ENCODE assay signal across 27 mouse cellular contexts in genomic region chr13:90925191-90925590, GRCm38 (mm10). TPM values are rescaled to one million over a fixed set of nuclear protein-coding genes. Genes with fewer than 3 reads are reported as not detected.
DNase-seq lines count a peak whose midpoint lies in the region; ATAC-seq and TF ChIP-seq lines count a peak whose summit lies in the region.
"Had no signal": no experiment of that assay in that cellular context is flagged by ENCODE, and none has a peak within 500 bp of the region (broad histone marks: within the 10 kb centered on the region; RNA-seq: fewer than 3 reads in every experiment).

No protein-coding gene starts in this region.

- H3K4me3 ChIP-seq in liver, embryonic 11.5 days (ENCODE audit: low read depth, low read length) = no peak overlapping the region
- H3K4me3 ChIP-seq in liver, postnatal 0 days (ENCODE audit: low read depth, low read length) = no peak overlapping the region
- peak overlapping the region; percentile 10; the same call in 1 of the 2 replicates for H3K4me3 ChIP-seq in ES-Bruce4 (ENCODE audit: low read depth, low read length)
- no peak overlapping the region for H3K4me3 ChIP-seq in lung, adult 2 months (replicated peaks; ENCODE audit: extremely low read depth, low read depth, low read length)
- H3K4me3 ChIP-seq: embryonic facial prominence, embryonic 13.5 days; gastrocnemius, adult 2 months; hindbrain, embryonic 12.5 days; left cerebral cortex, adult 2 months; limb, embryonic 12.5 days; midbrain, embryonic 13.5 days had no signal

- H3K27ac ChIP-seq in liver, embryonic 11.5 days (ENCODE audit: low read depth, low read length) = no peak overlapping the region
- no peak overlapping the region for H3K27ac ChIP-seq in liver, postnatal 0 days (ENCODE audit: low read depth)
- H3K27ac ChIP-seq in ES-Bruce4 (ENCODE audit: insufficient read depth, low read length) = peak overlapping the region; percentile 86
- H3K27ac ChIP-seq: embryonic facial prominence, embryonic 13.5 days; gastrocnemius, adult 2 months; hindbrain, embryonic 12.5 days; hindbrain, postnatal 0 days; left cerebral cortex, adult 2 months; limb, embryonic 12.5 days; liver, embryonic 14.5 days; midbrain, embryonic 13.5 days had no signal

- DNase-seq in liver, embryonic 11.5 days (ENCODE audit: low spot score) = no peak
- no peak for DNase-seq in liver, postnatal 0 days
- peak; percentile 80 for DNase-seq in R1 (ENCODE audit: low read depth, low spot score)
- DNase-seq in naive thymus-derived CD4-positive, alpha-beta T cell, adult 2 months (ENCODE audit: low read depth) = peak; percentile 9
- DNase-seq in gastrocnemius, postnatal 25 days = no peak
- DNase-seq in lung, adult 2 months = no peak
- DNase-seq: adrenal gland, postnatal 10 days; cerebellum, adult 9-10 months; cerebellum, postnatal 36 days; gastrocnemius, adult 2 months; heart, postnatal 14 days; kidney, adult 11 months; kidney, postnatal 14 days; lung, postnatal 36 days had no signal

- TF ChIP-seq CTCF in liver, postnatal 0 days (IDR thresholded peaks at IDR 0.05; ENCODE audit: low read depth) = no peak
- no peak for TF ChIP-seq CTCF in ES-Bruce4 (IDR thresholded peaks at IDR 0.05; ENCODE audit: low read depth, low read length)
- no peak for TF ChIP-seq CTCF in lung, adult 2 months (IDR thresholded peaks at IDR 0.05; ENCODE audit: insufficient read depth, low read length)

- WGBS in liver, embryonic 11.5 days = 86% methylated on average over 5 of the region's 5 CpGs
- WGBS in liver, postnatal 0 days (ENCODE audit: insufficient replicate concordance) = 84% methylated on average over 5 of the region's 5 CpGs
- WGBS in lung, adult 2 months = 87% methylated on average over 5 of the region's 5 CpGs

- TF ChIP-seq POLR2A in ES-Bruce4 (IDR thresholded peaks at IDR 0.05; ENCODE audit: insufficient read depth, low read length) = no peak
- no peak for TF ChIP-seq POLR2A in lung, adult 2 months (IDR thresholded peaks at IDR 0.05; ENCODE audit: borderline replicate concordance, extremely low read depth, low read depth, low read length)

- no peak for ATAC-seq in liver, embryonic 11.5 days (replicated peaks; ENCODE audit: low FRiP score)
- no peak for ATAC-seq in liver, postnatal 0 days
- ATAC-seq: forebrain, embryonic 16.5 days; hindbrain, postnatal 0 days; midbrain, embryonic 13.5 days had no signal

- H3K4me1 ChIP-seq in liver, embryonic 11.5 days (replicated peaks; ENCODE audit: control insufficient read depth, insufficient read depth, low read length) = peaks cover 4% of the 10 kb centered on the region
- H3K4me1 ChIP-seq in liver, postnatal 0 days (ENCODE audit: insufficient read depth) = peaks cover 3% of the 10 kb centered on the region; the same call in 1 of the 2 replicates
- H3K4me1 ChIP-seq in ES-Bruce4 (ENCODE audit: control insufficient read depth, insufficient read depth, low read length) = no peaks in the 10 kb centered on the region
- H3K4me1 ChIP-seq in lung, adult 2 months (ENCODE audit: control insufficient read depth, insufficient read depth, low read length) = no peaks in the 10 kb centered on the region; the same call in 1 of the 2 replicates
- H3K4me1 ChIP-seq: limb, embryonic 12.5 days had no signal

- H3K9me3 ChIP-seq in liver, embryonic 11.5 days (ENCODE audit: control insufficient read depth, low read length) = no peaks in the 10 kb centered on the region
- H3K9me3 ChIP-seq in liver, postnatal 0 days (ENCODE audit: low read length) = no peaks in the 10 kb centered on the region
- H3K9me3 ChIP-seq in ES-Bruce4 (replicated peaks; ENCODE audit: control insufficient read depth, insufficient read depth, low read length, poor library complexity, severe bottlenecking) = no peaks in the 10 kb centered on the region
- H3K9me3 ChIP-seq: embryonic facial prominence, embryonic 13.5 days; hindbrain, embryonic 12.5 days; limb, embryonic 12.5 days; midbrain, embryonic 13.5 days had no signal

- H3K9ac ChIP-seq in liver, embryonic 11.5 days (ENCODE audit: low read depth, low read length) = peak overlapping the region; percentile 36; the same call in 1 of the 2 replicates
- H3K9ac ChIP-seq in liver, postnatal 0 days (replicated peaks) = no peak overlapping the region
- H3K9ac ChIP-seq in ES-Bruce4 (ENCODE audit: low read depth, poor library complexity, severe bottlenecking) = peak overlapping the region; percentile 83
- H3K9ac ChIP-seq: embryonic facial prominence, embryonic 13.5 days; hindbrain, embryonic 12.5 days; limb, embryonic 12.5 days; liver, embryonic 14.5 days; midbrain, embryonic 13.5 days had no signal

- H3K4me2 ChIP-seq in liver, embryonic 11.5 days = peak overlapping the region; percentile 68
- H3K4me2 ChIP-seq in liver, postnatal 0 days (ENCODE audit: low read depth, low read length) = no peak overlapping the region
- H3K4me2 ChIP-seq: embryonic facial prominence, embryonic 13.5 days; hindbrain, embryonic 12.5 days; limb, embryonic 12.5 days; midbrain, embryonic 13.5 days had no signal

- peaks cover 21% of the 10 kb centered on the region for H3K36me3 ChIP-seq in liver, embryonic 11.5 days (ENCODE audit: control insufficient read depth, insufficient read depth, low read length)
- peaks cover 24% of the 10 kb centered on the region for H3K36me3 ChIP-seq in liver, postnatal 0 days (replicated peaks; ENCODE audit: insufficient read depth, low read length)
- H3K36me3 ChIP-seq in ES-Bruce4 (ENCODE audit: control insufficient read depth, insufficient read depth, low read length, poor library complexity, severe bottlenecking) = peaks cover 32% of the 10 kb centered on the region

- H3K27me3 ChIP-seq in liver, embryonic 11.5 days (replicated peaks; ENCODE audit: control insufficient read depth, insufficient read depth, low read length) = no peaks in the 10 kb centered on the region
- H3K27me3 ChIP-seq in liver, postnatal 0 days (ENCODE audit: insufficient read depth, low read length) = no peaks in the 10 kb centered on the region
- H3K27me3 ChIP-seq in ES-Bruce4 (ENCODE audit: control insufficient read depth, insufficient read depth, low read length, poor library complexity, severe bottlenecking) = no peaks in the 10 kb centered on the region
- H3K27me3 ChIP-seq: embryonic facial prominence, embryonic 13.5 days; hindbrain, embryonic 12.5 days; limb, embryonic 12.5 days; midbrain, embryonic 13.5 days had no signal

- TF ChIP-seq EP300 in liver, postnatal 0 days (IDR thresholded peaks at IDR 0.05; ENCODE audit: low read depth) = no peak
- no peak for TF ChIP-seq EP300 in ES-Bruce4 (IDR thresholded peaks at IDR 0.05; ENCODE audit: insufficient read depth, low read depth, low read length)

RNA-seq across cellular contexts. Expression of gene Rps23, which starts 2.4 kb away (rescaled TPM):
- 307 and 365 TPM in 2 replicates for polyA plus RNA-seq in liver, embryonic 11.5 days (2014; fragmentation: Nextera tagmentation; extraction: Ambion mirVana)
- 176 and 192 TPM in 2 replicates for polyA plus RNA-seq in liver, postnatal 0 days (2015; fragmentation: Nextera tagmentation; extraction: Ambion mirVana)
- polyA plus RNA-seq in ES-Bruce4 (2011; ENCODE audit: insufficient read depth, insufficient read length, low read depth, missing spikeins) = 273 and 488 TPM in 2 replicates
- total RNA-seq in gastrocnemius, postnatal 25 days (2021) = 100 to 1,000 TPM; 179 to 187 TPM
- 175 and 177 TPM in 2 replicates for polyA plus RNA-seq in lung, adult 2 months (2012; rRNA removed)

RNA-seq across cellular contexts. Expression of gene Atp6ap1l, which starts 20.0 kb away (rescaled TPM):
- polyA plus RNA-seq in liver, embryonic 11.5 days (2014; fragmentation: Nextera tagmentation; extraction: Ambion mirVana) = not detected in 2 replicates
- 0.14 TPM in 1 of 2 replicates, not detected in the other for polyA plus RNA-seq in liver, postnatal 0 days (2015; fragmentation: Nextera tagmentation; extraction: Ambion mirVana)
- not detected in 2 replicates for polyA plus RNA-seq in ES-Bruce4 (2011; ENCODE audit: insufficient read depth, insufficient read length, low read depth, missing spikeins)
- not detected for total RNA-seq in gastrocnemius, postnatal 25 days (2021)
- polyA plus RNA-seq in lung, adult 2 months (2012; rRNA removed) = not detected in 2 replicates
- total RNA-seq: gastrocnemius, adult 2 months; gastrocnemius, postnatal 4 days; megakaryocyte, adult 5-6 weeks had no signal
- polyA plus RNA-seq: embryonic facial prominence, embryonic 13.5 days; kidney, embryonic 14.5 days; liver, embryonic 14.5 days; stomach, embryonic 14.5 days had no signal

Comparison
In these comparisons a context has a peak if more than half of its experiments do, and no peak if none do; other contexts are left out.
1. DNase-seq: peak in R1 (single experiment) and naive thymus-derived CD4-positive, alpha-beta T cell, adult 2 months (single experiment); none in liver, embryonic 11.5 days (single experiment), liver, postnatal 0 days (single experiment), gastrocnemius, postnatal 25 days (single experiment) and lung, adult 2 months (single experiment).